Mouse (Mus musculus): ENCODE measurements around the gene Dennd4b. TPM values are rescaled to one million over a fixed set of nuclear protein-coding genes. Genes with fewer than 3 reads are reported as not detected.
"Not testable (repeated sequence)": the region's sequence is repeated elsewhere in the genome, so short reads cannot be mapped to it uniquely, and the experiment has no call there.

The Dennd4b gene
- total RNA-seq, 2 experiments from 2014 or later: 21.1 to 23.6 TPM

DNA sequence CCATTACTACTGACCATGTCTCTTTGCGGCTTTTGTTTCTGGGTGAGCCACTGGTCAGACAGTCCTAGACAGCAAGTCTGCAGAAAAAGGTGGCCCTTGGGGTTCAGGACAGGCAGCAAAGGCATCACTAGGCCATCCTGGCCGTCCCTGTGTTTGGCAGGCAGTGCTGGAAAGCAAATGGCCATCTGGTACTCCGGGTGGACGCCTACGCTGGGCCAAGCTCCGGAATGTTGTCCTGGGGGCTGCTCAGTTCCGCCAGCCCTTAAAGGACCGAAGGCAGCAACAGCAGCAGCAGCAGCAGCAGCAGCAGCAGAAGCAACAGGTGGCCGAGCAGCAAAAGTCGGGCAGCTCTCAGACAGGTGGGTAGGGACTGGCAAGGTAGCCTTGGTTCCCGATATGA lies 10.3 kb downstream of the Dennd4b start:
- intact Hi-C loops (cut with DNase I): no loop called here
- no peak for DNase-seq

DNA sequence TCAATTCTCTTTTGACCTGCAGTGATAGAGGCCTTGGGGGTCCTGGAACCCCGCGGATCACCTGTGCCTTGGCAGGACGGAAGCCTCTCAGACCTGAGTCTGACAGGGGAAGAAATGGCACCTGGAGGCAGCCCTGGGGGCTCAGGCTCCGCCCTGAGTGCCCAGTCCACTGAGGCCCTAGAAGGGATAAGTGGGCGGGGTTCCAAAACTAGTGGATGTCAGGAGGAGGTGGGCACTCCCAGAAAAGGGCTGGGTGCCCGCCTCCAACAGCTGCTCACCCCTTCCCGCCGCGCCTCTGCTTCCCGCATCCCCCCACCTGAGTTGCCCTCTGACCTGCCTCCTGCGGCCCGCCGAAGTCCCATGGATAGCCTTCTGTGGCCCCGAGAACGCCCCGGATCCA lies 11.9 kb downstream of the Dennd4b start:
- intact Hi-C loops (cut with DNase I): no loop called here
- DNase-seq: no peak

DNA sequence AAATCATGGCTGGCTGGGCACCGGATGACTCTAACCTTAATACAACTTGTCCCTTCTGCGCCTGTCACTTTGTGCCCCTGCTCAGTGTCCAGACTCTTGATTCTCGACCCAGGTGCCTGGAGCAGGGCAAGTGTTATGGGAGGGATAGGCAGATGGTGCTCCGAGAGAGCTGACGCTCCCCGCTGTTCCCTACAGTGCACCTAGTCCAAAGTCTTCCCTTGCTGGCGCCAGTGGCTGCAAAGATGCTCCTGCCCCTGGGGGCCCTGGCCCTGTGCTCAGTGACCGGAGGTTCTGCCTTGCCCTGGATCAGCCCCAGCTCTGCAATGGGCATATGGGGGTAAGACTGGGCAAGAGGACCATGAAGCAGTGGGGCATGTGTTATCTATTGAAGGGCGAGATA lies 12.8 kb downstream of the Dennd4b start:
- intact Hi-C loops (cut with DNase I): no loop called here
- no peak for DNase-seq

DNA sequence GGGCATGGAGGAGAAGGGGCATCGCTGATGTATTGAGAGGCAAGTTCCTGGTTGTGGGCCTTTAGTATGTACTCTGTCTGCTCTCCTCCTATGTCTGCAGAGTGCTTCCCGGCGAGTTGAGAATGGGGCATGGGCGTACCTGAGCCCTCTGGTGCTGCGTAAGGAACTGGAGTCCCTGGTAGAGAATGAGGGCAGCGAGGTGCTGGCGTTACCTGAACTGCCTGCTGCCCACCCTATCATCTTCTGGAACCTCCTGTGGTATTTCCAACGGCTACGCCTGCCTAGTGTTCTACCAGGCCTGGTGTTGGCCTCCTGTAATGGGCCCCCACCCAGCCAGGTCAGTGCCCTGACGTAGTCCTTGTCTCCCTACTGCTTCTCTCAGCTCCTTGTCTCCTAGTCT lies 13.2 kb downstream of the Dennd4b start:
- DNase-seq: no peak
- intact Hi-C loops (cut with DNase I): no loop called here

DNA sequence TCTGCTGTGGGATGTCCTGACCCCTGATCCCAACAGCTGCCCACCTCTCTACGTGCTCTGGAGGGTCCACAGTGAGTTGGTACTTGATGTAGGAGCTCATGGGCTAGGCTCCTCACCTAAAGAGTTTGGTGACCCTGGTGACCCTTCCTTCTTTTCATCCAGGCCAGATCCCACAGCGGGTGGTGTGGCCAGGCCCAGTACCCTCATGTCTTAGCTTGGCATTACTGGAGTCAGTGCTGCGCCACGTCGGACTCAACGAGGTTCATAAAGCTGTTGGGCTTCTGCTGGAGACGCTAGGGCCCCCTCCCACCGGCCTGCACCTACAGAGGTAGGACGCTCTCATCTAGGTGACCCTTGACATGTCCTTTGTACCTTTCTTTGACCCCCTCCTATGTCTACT lies 14.2 kb downstream of the Dennd4b start:
- DNase-seq: no peak
- intact Hi-C loops (cut with DNase I): no loop called here

DNA sequence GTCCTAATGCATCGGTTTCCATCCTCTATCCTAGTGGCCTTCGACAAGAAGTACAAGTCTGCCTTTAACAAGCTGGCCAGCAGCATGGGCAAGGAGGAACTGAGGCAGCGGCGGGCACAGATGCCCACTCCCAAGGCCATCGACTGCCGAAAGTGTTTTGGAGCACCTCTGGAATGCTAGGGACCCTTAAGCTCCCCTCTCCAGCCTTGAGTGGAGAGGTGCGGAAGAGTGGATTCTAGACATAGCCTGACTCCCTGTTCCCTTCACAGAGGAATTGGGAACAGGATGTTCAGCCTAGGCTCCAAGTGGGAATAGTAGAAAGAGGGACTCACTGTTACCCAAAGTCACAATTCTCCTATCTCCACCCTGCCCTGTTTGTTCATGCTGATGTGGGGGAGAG lies 14.8 kb downstream of the Dennd4b start:
- intact Hi-C loops (cut with DNase I): no loop called here
- DNase-seq: no peak

DNA sequence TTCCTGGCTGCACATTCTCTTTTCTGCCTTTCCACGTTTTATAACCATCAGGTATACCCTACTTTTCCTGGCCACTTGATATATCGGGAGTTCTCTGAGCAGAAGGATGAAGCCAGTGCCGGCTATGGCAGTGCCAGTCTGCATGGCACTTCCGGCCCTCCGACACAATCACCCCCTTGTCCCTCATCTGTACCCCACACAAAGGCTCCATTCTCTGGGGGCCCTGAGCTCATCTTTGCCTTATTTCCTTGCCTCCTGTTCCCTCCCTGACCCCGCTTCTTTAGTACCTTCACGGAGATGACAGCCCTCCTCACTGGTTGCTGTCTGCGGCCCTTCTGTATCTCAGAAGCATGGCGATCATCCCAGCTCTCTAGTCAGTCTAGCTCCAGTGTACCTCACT lies 15.7 kb downstream of the Dennd4b start:
- intact Hi-C loops (cut with DNase I): no loop called here

DNA sequence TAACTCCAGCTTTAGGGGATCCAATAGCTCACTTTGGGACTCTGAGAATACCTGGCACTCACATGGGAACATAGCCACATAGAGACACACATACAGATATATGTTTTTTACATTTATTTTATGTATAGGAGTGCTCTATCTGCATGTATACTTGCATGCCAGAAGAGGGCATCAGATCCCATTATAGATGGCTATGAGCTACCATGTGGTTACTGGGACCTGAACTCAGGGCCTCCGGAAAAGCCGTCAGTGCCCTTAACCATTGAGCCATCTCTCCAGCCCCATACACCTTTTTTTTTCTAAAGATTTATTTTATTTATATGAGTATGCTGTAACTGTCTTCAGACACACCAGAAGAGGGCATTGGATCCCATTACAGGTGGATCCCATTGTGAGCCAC lies 19.2 kb downstream of the Dennd4b start:
- intact Hi-C loops (cut with DNase I): no loop called here

More for the DNA sequence above, 15.7 kb downstream of the Dennd4b start:
- no peak for DNase-seq

DNA sequence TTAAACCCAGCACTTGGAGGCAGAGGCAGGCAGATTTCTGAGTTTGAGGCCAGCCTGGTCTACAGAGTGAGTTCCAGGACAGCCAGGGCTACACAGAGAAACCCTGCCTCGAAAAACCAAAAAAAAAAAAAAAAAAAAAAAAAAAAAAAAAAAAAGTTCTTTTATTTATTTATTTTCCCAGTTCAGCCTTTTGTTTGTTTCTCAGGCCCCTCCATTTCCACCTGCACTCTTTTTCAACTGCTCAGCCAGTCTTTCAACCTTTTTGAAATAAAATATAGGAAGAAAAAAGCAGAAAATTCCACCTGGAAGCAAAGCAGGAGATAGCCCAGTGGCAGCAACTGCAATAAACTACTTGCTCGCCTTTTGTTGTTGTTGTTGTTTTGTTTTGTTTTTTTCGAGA lies 24.4 kb downstream of the Dennd4b start:
- intact Hi-C loops (cut with DNase I); DNase-seq: not testable (repeated sequence)

More for the DNA sequence above, 19.2 kb downstream of the Dennd4b start:
- DNase-seq: no peak

DNA sequence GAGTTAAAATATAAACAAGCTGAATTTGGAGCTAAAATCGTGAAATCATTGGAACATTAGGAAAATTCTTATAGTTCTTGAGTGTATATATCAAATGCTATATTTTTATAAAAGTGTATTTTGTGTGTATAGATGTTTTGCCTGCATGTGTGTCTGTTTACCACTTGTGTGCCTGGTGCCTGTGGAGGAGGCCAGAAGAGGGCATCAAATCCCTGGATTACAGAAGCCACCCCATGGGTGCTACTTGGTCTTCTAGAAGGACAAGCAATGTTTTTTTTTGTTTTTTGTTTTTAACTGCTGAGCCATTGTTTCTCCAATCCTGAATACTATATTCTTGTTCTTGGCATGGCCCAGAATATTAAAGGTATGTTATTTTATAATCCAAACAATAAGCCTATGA lies 25.6 kb downstream of the Dennd4b start:
- intact Hi-C loops (cut with DNase I): loop anchor here (5.0 to 10.0 kb wide), 2 partner anchors 82 to 174 kb away; partner anchors contain the start of gene Npr1
- DNase-seq: no peak

DNA sequence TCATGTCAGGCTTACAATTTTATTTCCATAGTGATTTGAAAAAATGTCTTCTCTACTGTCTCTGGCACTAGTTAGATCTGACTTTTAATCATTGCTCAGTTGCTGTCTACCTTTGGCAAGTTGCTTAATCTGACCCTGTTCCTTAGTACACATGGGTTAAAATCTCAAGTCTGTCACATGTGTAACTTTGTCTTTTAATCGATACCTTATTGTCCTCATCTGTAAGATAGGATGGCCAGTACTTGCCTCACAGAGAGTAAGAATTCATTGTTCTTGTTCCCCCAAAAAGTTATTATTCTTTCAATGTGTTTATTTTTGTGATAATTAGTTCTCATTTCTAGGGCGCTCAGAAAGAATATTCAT lies 27.0 kb downstream of the Dennd4b start:
- intact Hi-C loops (cut with DNase I): loop anchor here (5.0 to 10.0 kb wide), 2 partner anchors 80 to 173 kb away; partner anchors contain the start of gene Npr1

DNA sequence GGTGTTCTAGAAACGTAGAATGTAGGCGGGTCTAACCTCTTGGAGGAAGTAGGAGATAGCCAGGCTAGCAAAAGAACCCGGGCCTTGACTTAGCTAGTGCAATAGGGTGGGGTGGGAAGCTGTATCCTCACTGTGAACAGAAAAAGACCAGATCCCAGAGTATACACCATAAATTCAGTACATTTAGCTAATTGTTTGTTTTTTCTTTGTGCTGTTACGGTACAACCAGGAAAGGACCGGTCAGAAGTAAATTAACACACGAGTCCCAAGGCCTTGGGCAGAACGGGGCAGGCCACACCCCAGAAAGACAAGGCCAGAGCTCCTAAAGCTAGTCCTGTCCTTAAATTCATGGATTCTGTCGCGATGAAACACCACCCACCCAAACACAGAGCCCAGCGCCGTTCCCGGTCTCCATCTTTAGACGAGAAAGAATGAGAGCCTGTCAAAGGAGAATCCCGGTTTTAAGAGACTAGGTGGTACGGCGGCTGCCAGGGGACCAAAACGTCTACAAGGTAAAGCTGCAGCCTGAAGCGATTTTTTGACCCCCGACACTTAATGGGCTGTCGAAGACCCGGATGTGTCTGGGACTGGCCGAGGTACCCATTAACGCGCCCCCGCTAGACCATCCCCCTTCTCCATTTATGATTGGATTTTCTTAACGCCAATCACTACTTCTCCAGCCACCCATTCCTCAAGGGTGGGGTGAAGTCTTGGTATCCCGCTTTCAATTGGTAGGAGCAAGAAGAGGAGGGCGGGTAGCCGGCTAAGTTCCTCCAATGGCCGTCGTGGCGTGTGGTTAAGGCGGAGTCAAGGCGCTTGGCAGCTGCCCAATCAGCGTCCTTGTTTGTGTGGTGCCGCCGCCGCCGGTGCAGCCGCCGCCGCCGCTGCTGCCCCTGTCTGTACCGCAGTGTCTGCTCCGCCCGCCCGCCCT lies 27.6 kb downstream of the Dennd4b start, which contains the start of gene Gatad2b:
Gatad2b (plus strand) TSS at position 834 of the 931 bp plus-strand sequence.
- peak; percentile 97 to 98 for DNase-seq
- intact Hi-C loops (cut with DNase I): loop anchor here (5.0 to 10.0 kb wide), 2 partner anchors 80 to 172 kb away; partner anchors contain the start of gene Npr1

More for the DNA sequence above, 27.0 kb downstream of the Dennd4b start:
- DNase-seq: no peak

DNA sequence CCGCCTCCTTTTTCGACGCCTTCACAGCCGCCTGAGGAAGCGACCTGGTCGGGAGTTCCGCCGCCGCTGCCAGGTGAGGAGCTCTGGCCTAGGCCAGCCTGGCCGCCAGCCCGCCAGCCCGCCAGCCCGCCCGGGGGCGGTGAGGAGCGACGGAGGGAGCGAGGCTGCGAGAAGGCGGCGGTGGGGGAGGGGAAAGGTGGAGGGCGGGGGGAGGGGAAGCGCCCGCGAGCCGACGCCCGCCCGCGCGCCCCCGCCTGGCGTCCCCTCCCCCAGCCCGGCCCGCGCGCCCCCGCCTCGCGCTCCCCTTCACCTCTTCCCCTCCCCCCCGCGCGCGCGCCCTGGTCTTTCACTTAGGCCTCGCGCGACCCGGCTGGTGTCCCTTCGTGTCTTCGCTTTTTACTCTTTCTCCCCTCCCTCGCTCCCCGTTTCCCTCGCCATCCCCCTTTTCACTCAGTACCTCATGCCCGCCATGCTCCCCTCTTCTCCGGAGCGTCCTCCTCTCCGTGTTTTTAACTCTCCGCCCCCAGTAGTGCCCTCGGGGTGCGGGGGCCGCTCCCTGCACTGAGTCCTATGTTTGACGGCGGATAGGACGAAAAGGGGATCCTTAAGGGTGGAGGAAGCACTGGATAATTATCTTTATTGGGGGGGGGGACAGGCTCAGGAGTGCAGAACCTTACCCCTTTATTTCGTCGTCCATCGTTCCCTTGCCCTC lies 28.5 kb downstream of the Dennd4b start:
- intact Hi-C loops (cut with DNase I): loop anchor here (5.0 to 10.0 kb wide), 2 partner anchors 79 to 171 kb away; partner anchors contain the start of gene Npr1
- peak; percentile 72 to 73 for DNase-seq

DNA sequence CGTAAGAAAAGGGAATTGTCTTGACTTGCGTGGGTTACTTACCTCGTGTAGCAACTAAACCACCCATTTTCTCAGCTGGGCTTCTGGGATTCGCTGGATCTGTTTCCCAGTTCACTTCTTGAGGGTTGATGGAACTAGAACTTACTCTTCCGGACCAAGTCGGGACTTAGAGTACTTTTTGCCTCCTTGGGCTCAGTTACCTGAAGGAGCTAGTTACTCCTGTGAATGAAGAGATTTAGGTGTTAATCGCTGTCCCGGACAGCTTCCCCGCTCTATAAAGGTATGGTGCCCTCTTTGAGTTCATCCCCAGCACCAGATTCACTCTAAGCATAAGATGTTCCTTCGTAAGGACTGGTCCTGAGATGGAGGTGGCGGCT lies 29.1 kb downstream of the Dennd4b start:
- intact Hi-C loops (cut with DNase I): loop anchor here (5.0 to 10.0 kb wide), 2 partner anchors 78 to 171 kb away; partner anchors contain the start of gene Npr1
- DNase-seq: no peak

DNA sequence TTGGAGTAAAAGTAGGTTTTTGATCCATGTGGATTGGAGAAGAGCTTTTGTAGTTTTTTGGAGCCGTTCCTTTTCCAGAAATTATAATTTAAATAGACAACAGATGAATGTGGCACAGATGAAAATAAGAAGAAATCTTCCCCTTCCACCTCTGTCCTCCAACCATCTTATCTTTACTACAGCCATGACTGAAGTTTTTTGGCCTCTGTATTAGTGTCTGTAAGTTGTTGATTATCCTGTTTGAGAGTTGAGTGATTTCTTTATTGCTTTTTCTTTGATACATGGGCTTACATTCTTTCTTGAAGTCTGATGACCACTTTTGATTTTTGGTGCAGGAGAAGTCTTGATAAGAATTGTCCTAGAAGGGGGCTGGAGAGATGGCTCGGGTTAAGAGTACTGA lies 29.7 kb downstream of the Dennd4b start:
- intact Hi-C loops (cut with DNase I): loop anchor here (5.0 to 10.0 kb wide), 2 partner anchors 78 to 170 kb away; partner anchors contain the start of gene Npr1
- DNase-seq: no peak

DNA sequence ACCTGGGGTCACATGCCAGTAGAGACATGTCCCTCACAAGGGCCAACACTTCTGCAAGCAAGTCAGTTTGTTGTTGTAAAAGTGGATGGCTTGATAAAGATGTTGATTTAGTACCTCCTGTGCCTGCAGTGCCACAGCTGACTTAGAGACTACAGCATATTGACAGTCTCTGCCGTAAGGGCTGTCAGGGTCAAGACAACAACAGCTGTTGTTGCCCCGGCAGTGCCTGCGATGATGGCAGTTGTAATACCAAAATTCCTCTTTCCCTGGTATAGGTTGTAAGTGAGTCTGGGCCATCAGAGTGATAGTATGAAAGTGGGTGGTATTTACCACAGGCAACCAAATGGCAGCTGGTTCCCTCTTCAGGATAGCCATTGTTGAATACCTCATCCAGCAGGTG lies 40.8 kb downstream of the Dennd4b start:
- intact Hi-C loops (cut with DNase I): no loop called here
- no peak for DNase-seq

DNA sequence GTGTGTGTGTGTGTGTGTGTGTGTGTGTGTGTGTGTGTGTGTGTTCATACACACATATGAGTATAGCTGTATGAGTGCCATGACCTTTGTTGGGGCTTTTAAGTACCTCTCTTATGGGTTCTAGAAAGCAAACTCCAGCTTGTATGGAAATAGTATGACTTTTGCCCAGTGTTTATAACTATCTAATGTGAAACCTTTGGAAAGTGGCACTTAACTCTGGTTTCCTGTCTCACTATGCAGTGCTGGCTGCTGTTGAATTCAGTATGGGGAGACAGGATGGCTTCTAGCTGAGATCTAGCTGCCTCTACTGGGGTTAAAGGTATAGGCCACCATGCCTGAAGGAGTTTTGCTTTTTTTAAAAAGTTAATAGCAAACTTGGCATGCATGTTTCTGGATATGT lies 44.6 kb downstream of the Dennd4b start:
- DNase-seq: no peak
- intact Hi-C loops (cut with DNase I): no loop called here

DNA sequence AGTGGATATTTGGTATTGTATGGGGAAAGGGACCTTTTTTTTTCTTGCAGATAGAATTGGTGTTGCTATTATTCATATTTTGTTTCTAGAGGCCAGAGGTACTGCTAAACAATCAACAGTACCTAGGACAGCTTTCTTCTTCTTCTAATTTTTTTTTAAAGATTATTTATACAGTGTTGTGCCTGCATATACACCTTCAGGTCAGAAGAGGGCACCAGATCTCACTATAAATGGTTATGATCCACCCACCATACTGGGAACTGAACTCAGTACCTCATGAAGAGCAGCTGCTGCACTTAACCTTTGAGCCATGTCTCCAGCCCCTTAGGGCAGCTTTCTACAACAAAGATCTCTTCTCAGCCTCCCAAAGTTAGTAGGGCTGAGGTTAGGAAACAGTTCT lies 48.4 kb downstream of the Dennd4b start:
- intact Hi-C loops (cut with DNase I): no loop called here
- no peak for DNase-seq

DNA sequence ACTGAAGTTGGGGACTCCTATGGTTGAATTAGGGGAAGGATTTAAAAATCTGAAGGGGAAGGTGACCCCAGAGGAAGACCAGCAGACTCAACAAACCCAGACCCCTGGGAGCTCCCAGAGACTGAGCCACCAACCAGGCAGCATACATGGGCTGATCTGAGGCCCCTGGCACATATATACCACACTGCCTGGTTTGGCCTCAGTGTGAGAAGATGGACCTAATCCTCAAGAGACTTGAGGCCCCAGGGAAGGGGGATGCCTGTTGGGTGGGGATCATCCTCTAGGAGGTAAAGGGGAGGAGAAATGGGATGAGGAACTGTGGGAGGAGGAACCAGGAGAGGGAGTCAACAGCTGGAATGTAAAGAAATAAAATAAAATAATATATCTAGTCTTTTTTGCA lies 49.3 kb downstream of the Dennd4b start:
- no peak for DNase-seq
- intact Hi-C loops (cut with DNase I): no loop called here

DNA sequence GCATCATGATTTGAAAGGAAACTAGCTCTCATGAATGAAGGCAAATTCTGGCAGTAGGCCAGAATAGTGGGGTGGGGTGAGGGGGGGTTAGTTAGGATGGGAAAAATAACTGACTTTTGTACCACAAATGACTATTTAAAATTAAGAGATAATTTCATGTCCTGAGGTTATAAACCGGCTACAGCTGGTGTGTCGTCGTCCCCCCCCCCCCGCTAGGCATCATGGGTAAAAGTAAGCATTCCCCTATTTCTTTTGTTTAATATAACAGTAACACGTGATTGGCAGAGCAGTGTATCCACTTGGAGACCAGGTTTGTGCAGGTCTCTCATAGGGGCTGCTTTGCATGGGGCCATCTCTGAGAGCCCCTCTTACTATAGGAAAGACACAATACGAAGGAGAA lies 57.3 kb downstream of the Dennd4b start:
- DNase-seq: peak in 1 of 2 experiments; percentile 13
- intact Hi-C loops (cut with DNase I): no loop called here

DNA sequence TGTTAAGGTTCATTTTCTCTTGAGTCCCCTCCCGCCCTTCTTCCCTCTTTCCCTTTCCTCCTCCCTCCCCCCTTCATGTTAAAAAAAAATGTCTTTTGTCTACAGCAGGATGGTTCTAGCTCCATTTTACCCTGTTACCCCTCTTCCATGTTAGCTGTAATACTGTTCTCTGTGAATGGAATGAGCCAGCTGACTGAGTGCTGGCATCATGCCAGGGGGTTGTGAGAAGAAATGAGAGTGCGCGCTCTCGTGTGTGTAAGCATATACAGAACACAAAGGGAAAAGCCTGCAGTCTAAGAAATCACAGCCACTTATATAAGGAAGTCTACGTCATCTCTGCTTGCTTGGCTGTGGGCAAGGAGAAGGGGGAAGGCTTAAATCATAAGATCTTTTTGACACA lies 58.1 kb downstream of the Dennd4b start:
- peak; percentile 80 for DNase-seq
- intact Hi-C loops (cut with DNase I): no loop called here
